Mouse (Mus musculus): ENCODE data around the gene 9230102O04Rik. TPM values are rescaled to one million over a fixed set of nuclear protein-coding genes. Genes with fewer than 3 reads are reported as not detected.
A peak's percentile ranks its signal among the peaks of the same experiment; 100 is the strongest.

Gene 9230102O04Rik
- polyA plus RNA-seq, 1 experiment from 2014 or later: 3.5 TPM

DNA sequence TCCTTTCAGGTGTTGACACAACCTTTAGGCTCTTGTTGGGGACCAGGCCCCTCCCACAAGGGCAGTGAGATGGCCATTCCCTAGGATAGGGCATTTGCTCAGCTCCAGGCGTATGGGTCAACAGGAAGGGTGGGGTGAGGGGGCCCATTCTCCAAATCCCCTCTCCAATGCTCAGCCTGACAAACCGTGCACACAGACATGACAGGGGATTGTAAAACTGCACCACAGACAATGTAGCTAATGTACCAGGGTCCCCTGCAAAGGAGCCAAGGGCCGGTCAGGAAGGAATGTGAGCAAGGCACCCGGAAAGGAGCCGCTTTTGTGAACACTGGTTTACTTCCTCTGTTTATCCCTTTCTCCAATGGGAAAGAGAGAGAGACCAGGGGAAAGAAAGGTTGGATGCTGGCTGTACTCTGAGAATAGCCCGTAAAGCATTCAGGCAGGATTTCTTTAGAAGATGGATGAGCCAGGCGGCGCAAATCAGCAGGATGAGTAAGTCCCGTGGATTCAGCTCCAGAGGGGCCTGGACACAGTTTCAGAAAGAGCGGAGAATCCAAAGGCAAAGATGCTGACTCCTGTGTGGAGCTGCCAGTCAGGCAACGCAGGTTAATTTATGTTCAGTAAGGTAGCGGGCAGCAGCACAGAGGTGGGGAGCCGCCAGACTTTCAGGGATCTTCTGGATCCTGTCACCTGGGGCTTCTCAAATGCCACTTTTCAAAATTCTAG, 36.3 kb downstream of the 9230102O04Rik start:
- Histone ChIP-seq H3K4me2 (replicated peaks) (no peak overlapping the region), H3K4me3 (no peak overlapping the region), H3K27me3 (no peaks in the 10 kb centered on the region), H3K27ac (no peak overlapping the region), H3K9ac (no peak overlapping the region), H3K4me1 (peaks cover 5% of the 10 kb centered on the region; the same call in 1 of the 2 replicates), H3K36me3 (no peaks in the 10 kb centered on the region), H3K9me3 (replicated peaks) (no peaks in the 10 kb centered on the region)
- 0 out of 2 replicates have a peak, but pooled peaks have one; percentile 46 for ATAC-seq (ENCODE audit: low FRiP score)
- WGBS: 38% methylated on average over 13 of the region's 13 CpGs

- ATAC-seq (ENCODE audit: low FRiP score): peak; percentile 60; the same call in 1 of the 2 replicates
- Histone ChIP-seq H3K4me3 (no peak overlapping the region), H3K4me2 (replicated peaks) (no peak overlapping the region), H3K9me3 (replicated peaks) (no peaks in the 10 kb centered on the region), H3K4me1 (no peaks in the 10 kb centered on the region), H3K9ac (no peak overlapping the region), H3K36me3 (no peaks in the 10 kb centered on the region), H3K27ac (no peak overlapping the region), H3K27me3 (no peaks in the 10 kb centered on the region)
- 56% methylated on average over 7 of the region's 7 CpGs for WGBS
Measured at GRCm38 (mm10) chr2:9835195-9835594, 54.1 kb downstream of the 9230102O04Rik start.

GRCm38 (mm10) chr2:9833712-9834111, 55.6 kb downstream of the 9230102O04Rik start:
- no peaks in the 10 kb centered on the region for H3K9me3 ChIP-seq (replicated peaks)
- H3K9ac ChIP-seq: no peak overlapping the region
- no peaks in the 10 kb centered on the region for H3K36me3 ChIP-seq
- WGBS: 85% methylated on average over 7 of the region's 7 CpGs
- no peaks in the 10 kb centered on the region for H3K27me3 ChIP-seq
- no peak overlapping the region for H3K27ac ChIP-seq
- no peak overlapping the region for H3K4me3 ChIP-seq
- H3K4me2 ChIP-seq (replicated peaks): no peak overlapping the region
- H3K4me1 ChIP-seq: no peaks in the 10 kb centered on the region
- ATAC-seq (ENCODE audit: low FRiP score): no peak

Other genes starting within 250 kb of the 9230102O04Rik start
- gene 4930412O13Rik, start 8.3 kb downstream of the 9230102O04Rik start, polyA plus RNA-seq (2016; fragmentation: Nextera tagmentation; extraction: Ambion mirVana): 1.1 and 2.9 TPM in 2 replicates
- 48.4 and 63.4 TPM in 2 replicates for gene Gata3, start 494 bp upstream of the 9230102O04Rik start, polyA plus RNA-seq (2016; fragmentation: Nextera tagmentation; extraction: Ambion mirVana)
- gene Taf3, start 159.1 kb upstream of the 9230102O04Rik start, polyA plus RNA-seq (2016; fragmentation: Nextera tagmentation; extraction: Ambion mirVana): 17.3 and 17.6 TPM in 2 replicates
- gene Atp5c1, start 191.0 kb upstream of the 9230102O04Rik start, polyA plus RNA-seq (2016; fragmentation: Nextera tagmentation; extraction: Ambion mirVana): 467 and 468 TPM in 2 replicates
- gene Kin, start 191.1 kb upstream of the 9230102O04Rik start, polyA plus RNA-seq (2016; fragmentation: Nextera tagmentation; extraction: Ambion mirVana): 39.4 and 42.1 TPM in 2 replicates
- 0.76 and 0.93 TPM in 2 replicates for gene Itih2, start 241.9 kb upstream of the 9230102O04Rik start, polyA plus RNA-seq (2016; fragmentation: Nextera tagmentation; extraction: Ambion mirVana)

Measured in hindbrain, embryonic 12.5 days (tissue).